Mouse (Mus musculus) hindbrain, embryonic 12.5 days (tissue): ENCODE data around the gene Dbnl. TPM values are rescaled to one million over a fixed set of nuclear protein-coding genes. Genes with fewer than 3 reads are reported as not detected.

Source experiments
- ATAC-seq: fragments of 200-750 bp; cut with Nextera tagmentation; 2 replicates; pipeline ENCODE4 v1.8.0; 2017; ENCODE audit warnings: moderate TSS enrichment; ENCODE audit not compliant: low FRiP score
- H3K27ac ChIP-seq: fragments of 300-500 bp; sonication (generic); 2 replicates; pipeline ENCODE4 v1.5.1; 2016; ENCODE audit warnings: mild to moderate bottlenecking
- H3K27me3 ChIP-seq: fragments of 300-500 bp; sonication (generic); 2 replicates; pipeline ENCODE4 v1.6.1; 2016; ENCODE audit warnings: mild to moderate bottlenecking
- H3K36me3 ChIP-seq: fragments of 300-500 bp; sonication (generic); 2 replicates; pipeline ENCODE4 v1.6.1; 2016; ENCODE audit warnings: mild to moderate bottlenecking
- H3K4me1 ChIP-seq: fragments of 300-500 bp; sonication (generic); 2 replicates; pipeline ENCODE4 v1.6.1; 2016
- H3K4me2 ChIP-seq: fragments of 300-500 bp; sonication (generic); replicated peaks from 2 replicates; pipeline ENCODE4 v1.6.1; 2016; ENCODE audit warnings: mild to moderate bottlenecking
- H3K4me3 ChIP-seq: fragments of 300-500 bp; sonication (generic); 2 replicates; pipeline ENCODE4 v1.5.1; 2016; ENCODE audit warnings: mild to moderate bottlenecking
- H3K9ac ChIP-seq: fragments of 300-500 bp; sonication (generic); 2 replicates; pipeline ENCODE4 v1.6.1; 2016; ENCODE audit warnings: mild to moderate bottlenecking, moderate library complexity
- H3K9me3 ChIP-seq: fragments of 300-500 bp; sonication (generic); replicated peaks from 2 replicates; pipeline ENCODE4 v1.6.1; 2016; ENCODE audit warnings: mild to moderate bottlenecking
- WGBS: fragments of 180-500 bp; shearing (Covaris S2); methylation state at CpG from one replicate; pipeline ENCODE4 v1.1.7; 2016; 5-methylcytosine and 5-hydroxymethylcytosine counted together
- polyA plus RNA-seq: library from polyadenylated mRNA; unstranded; fragments of >200 nt; fragmentation: Nextera tagmentation; extraction: Ambion mirVana; gene quantifications from 2 replicates; pipeline ENCODE4 v1.2.1, GENCODE M21; 2016

Gene Dbnl
- 145 and 153 TPM in 2 replicates for polyA plus RNA-seq

GRCm38 (mm10) chr11:5788056-5789014 lies at the start of gene Dbnl:
Gene Dbnl (plus strand): TSS chr11:5788488.
- Histone ChIP-seq H3K27ac (peak within 1 kb of the TSS; percentile 91), H3K4me3 (peak within 1 kb of the TSS; percentile 83), H3K9ac (peak within 1 kb of the TSS; percentile 83), H3K27me3 (no peaks in the 10 kb centered on the region), H3K9me3 (no peaks in the 10 kb centered on the region), H3K4me2 (peak within 1 kb of the TSS; percentile 86), H3K36me3 (peaks cover 20% of the 10 kb centered on the region), H3K4me1 (peaks cover 21% of the 10 kb centered on the region)
- ATAC-seq: peak; percentile 96
- WGBS: under 1% methylated on average over 71 of the region's 74 CpGs

- no peak for ATAC-seq
- no peak overlapping the region for H3K4me3 ChIP-seq
- peaks cover 6% of the 10 kb centered on the region for H3K4me1 ChIP-seq
- WGBS: 89% methylated on average over 5 of the region's 5 CpGs
- H3K9ac ChIP-seq: no peak overlapping the region
- no peak overlapping the region for H3K27ac ChIP-seq
- no peak overlapping the region for H3K4me2 ChIP-seq
- H3K36me3 ChIP-seq: no peaks in the 10 kb centered on the region
- no peaks in the 10 kb centered on the region for H3K27me3 ChIP-seq
- H3K9me3 ChIP-seq: no peaks in the 10 kb centered on the region
These were observed 49.2 kb upstream of the Dbnl start for GRCm38 (mm10) chr11:5738888-5739632.

- H3K9ac ChIP-seq: no peak overlapping the region
- no peak for ATAC-seq
- H3K27me3 ChIP-seq: no peaks in the 10 kb centered on the region
- 77% methylated on average over 3 of the region's 3 CpGs for WGBS
- H3K4me1 ChIP-seq: peaks cover 6% of the 10 kb centered on the region
- no peak overlapping the region; the same call in 1 of the 2 replicates for H3K4me2 ChIP-seq
- no peak overlapping the region for H3K27ac ChIP-seq
- no peak overlapping the region for H3K4me3 ChIP-seq
- no peaks in the 10 kb centered on the region for H3K9me3 ChIP-seq
- no peaks in the 10 kb centered on the region for H3K36me3 ChIP-seq
These were observed 48.4 kb upstream of the Dbnl start for GRCm38 (mm10) chr11:5739846-5740245.

- 2% methylated on average over 26 of the region's 26 CpGs for WGBS
- Histone ChIP-seq H3K4me2 (peak overlapping the region; percentile 88), H3K27ac (peak overlapping the region; percentile 55), H3K9ac (peak overlapping the region; percentile 89), H3K4me1 (peaks cover 6% of the 10 kb centered on the region), H3K9me3 (no peaks in the 10 kb centered on the region), H3K4me3 (peak overlapping the region; percentile 85), H3K27me3 (no peaks in the 10 kb centered on the region), H3K36me3 (no peaks in the 10 kb centered on the region)
- peak; percentile 76 for ATAC-seq
These were observed 47.7 kb upstream of the Dbnl start for GRCm38 (mm10) chr11:5740599-5740964.

- Histone ChIP-seq H3K4me3 (peak overlapping the region; percentile 85), H3K9ac (peak overlapping the region; percentile 89), H3K4me1 (peaks cover 6% of the 10 kb centered on the region), H3K27ac (peak overlapping the region; percentile 55), H3K36me3 (no peaks in the 10 kb centered on the region), H3K4me2 (peak overlapping the region; percentile 88), H3K27me3 (no peaks in the 10 kb centered on the region), H3K9me3 (no peaks in the 10 kb centered on the region)
- WGBS: 1% methylated on average over 46 of the region's 50 CpGs
- peak; percentile 89 for ATAC-seq
These were observed 47.2 kb upstream of the Dbnl start for GRCm38 (mm10) chr11:5740965-5741627.

GRCm38 (mm10) chr11:5742106-5742505 lies 46.2 kb upstream of the Dbnl start:
- H3K27me3 ChIP-seq: no peaks in the 10 kb centered on the region
- peaks cover 6% of the 10 kb centered on the region for H3K4me1 ChIP-seq
- no peak overlapping the region for H3K4me3 ChIP-seq
- H3K4me2 ChIP-seq: no peak overlapping the region
- H3K9ac ChIP-seq: no peak overlapping the region
- WGBS: 82% methylated on average over 7 of the region's 7 CpGs
- no peaks in the 10 kb centered on the region for H3K9me3 ChIP-seq
- H3K27ac ChIP-seq: no peak overlapping the region
- H3K36me3 ChIP-seq: no peaks in the 10 kb centered on the region
- ATAC-seq: no peak

GRCm38 (mm10) chr11:5744951-5745350 lies 43.3 kb upstream of the Dbnl start:
- no peak overlapping the region for H3K4me2 ChIP-seq
- no peaks in the 10 kb centered on the region for H3K27me3 ChIP-seq
- no peak overlapping the region for H3K9ac ChIP-seq
- no peak overlapping the region for H3K27ac ChIP-seq
- no peaks in the 10 kb centered on the region for H3K9me3 ChIP-seq
- H3K36me3 ChIP-seq: no peaks in the 10 kb centered on the region
- ATAC-seq: no peak
- 80% methylated on average over 2 of the region's 2 CpGs for WGBS
- H3K4me1 ChIP-seq: peaks cover 3% of the 10 kb centered on the region
- H3K4me3 ChIP-seq: no peak overlapping the region

GRCm38 (mm10) chr11:5753755-5754154 lies 34.5 kb upstream of the Dbnl start:
- H3K27me3 ChIP-seq: no peaks in the 10 kb centered on the region
- no peaks in the 10 kb centered on the region for H3K4me1 ChIP-seq
- H3K9me3 ChIP-seq: peaks cover 4% of the 10 kb centered on the region
- peaks cover 4% of the 10 kb centered on the region; the same call in 1 of the 2 replicates for H3K36me3 ChIP-seq
- 90% methylated on average over 2 of the region's 2 CpGs for WGBS
- H3K4me3 ChIP-seq: no peak overlapping the region
- H3K4me2 ChIP-seq: no peak overlapping the region
- no peak for ATAC-seq
- H3K9ac ChIP-seq: no peak overlapping the region
- no peak overlapping the region for H3K27ac ChIP-seq

GRCm38 (mm10) chr11:5761820-5762632 lies 26.3 kb upstream of the Dbnl start, which contains the start of gene Urgcp:
Gene Urgcp (minus strand): TSS chr11:5762376.
- no peaks in the 10 kb centered on the region for H3K27me3 ChIP-seq
- no peaks in the 10 kb centered on the region for H3K9me3 ChIP-seq
- whole genome bisulfite sequencing: under 1% methylated on average over 68 of the region's 68 CpGs
- H3K4me3 ChIP-seq: peak within 1 kb of the TSS; percentile 68
- peak within 1 kb of the TSS; percentile 77 for H3K9ac ChIP-seq
- peak; percentile 99 for ATAC-seq
- peak within 1 kb of the TSS; percentile 94 for H3K27ac ChIP-seq
- no peaks in the 10 kb centered on the region for H3K36me3 ChIP-seq
- peaks cover 9% of the 10 kb centered on the region for H3K4me1 ChIP-seq
- peak within 1 kb of the TSS; percentile 59 for H3K4me2 ChIP-seq

GRCm38 (mm10) chr11:5762633-5762982 lies 25.7 kb upstream of the Dbnl start:
- Histone ChIP-seq H3K4me3 (peak overlapping the region; percentile 68), H3K9me3 (no peaks in the 10 kb centered on the region), H3K36me3 (no peaks in the 10 kb centered on the region), H3K4me2 (peak overlapping the region; percentile 59), H3K27ac (peak overlapping the region; percentile 94; the same call in 1 of the 2 replicates), H3K4me1 (peaks cover 9% of the 10 kb centered on the region), H3K27me3 (no peaks in the 10 kb centered on the region), H3K9ac (peak overlapping the region; percentile 45; the same call in 1 of the 2 replicates)
- WGBS: 22% methylated on average over 6 of the region's 6 CpGs
- ATAC-seq: peak; percentile 61

GRCm38 (mm10) chr11:5766019-5766418 lies 22.3 kb upstream of the Dbnl start:
- peaks cover 3% of the 10 kb centered on the region for H3K4me1 ChIP-seq
- no peak for ATAC-seq
- 88% methylated on average over 6 of the region's 6 CpGs for whole genome bisulfite sequencing

More at GRCm38 (mm10) chr11:5766019-5766418, 22.3 kb upstream of the Dbnl start:
- no peaks in the 10 kb centered on the region for H3K9me3 ChIP-seq
- no peak overlapping the region for H3K4me2 ChIP-seq
- no peak overlapping the region for H3K9ac ChIP-seq
- H3K27me3 ChIP-seq: no peaks in the 10 kb centered on the region
- no peak overlapping the region for H3K4me3 ChIP-seq
- H3K27ac ChIP-seq: no peak overlapping the region
- H3K36me3 ChIP-seq: peaks cover 18% of the 10 kb centered on the region
